17 mouse cellular contexts compared by ENCODE assay signal in the genomic region with DNA sequence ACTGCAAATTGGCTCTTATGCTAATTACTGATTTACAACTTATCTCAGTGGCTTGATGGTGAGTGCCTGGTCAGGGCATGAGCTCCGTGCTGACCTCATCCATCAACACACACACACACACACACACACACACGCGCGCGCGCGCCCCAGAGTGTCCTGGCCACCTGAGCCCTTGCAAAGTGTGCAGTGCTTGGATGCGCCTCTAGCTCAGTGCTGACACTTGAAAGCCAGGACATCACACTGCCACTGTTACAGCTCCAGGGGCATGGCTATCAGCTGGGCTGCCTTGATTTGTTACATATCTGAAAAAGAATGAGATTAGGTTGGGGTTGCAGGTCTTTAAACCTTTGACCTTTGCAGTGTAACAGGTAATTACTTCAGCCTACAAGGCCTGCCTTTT.
DNase-seq lines count a peak whose midpoint lies in the region; ATAC-seq and TF ChIP-seq lines count a peak whose summit lies in the region.
"Had no signal": no experiment of that assay in that cellular context is flagged by ENCODE, and none has a peak within 500 bp of the region (broad histone marks: within the 10 kb centered on the region; RNA-seq: fewer than 3 reads in every experiment).

No protein-coding gene starts in this region.

- WGBS in kidney, embryonic 14.5 days: 73% methylated on average over 8 of the region's 8 CpGs
- 70% methylated on average over 8 of the region's 8 CpGs for WGBS in kidney, embryonic 15.5 days
- 70% methylated on average over 8 of the region's 8 CpGs for WGBS in embryonic facial prominence, embryonic 10.5 days
- 42% methylated on average over 8 of the region's 8 CpGs for WGBS in limb, embryonic 10.5 days
- WGBS in neural tube, embryonic 12.5 days: 42% methylated on average over 8 of the region's 8 CpGs
- 97% methylated on average over 8 of the region's 8 CpGs for WGBS in thymus, adult 2 months

- no peak for TF ChIP-seq CTCF in thymus, adult 2 months (IDR thresholded peaks at IDR 0.05; ENCODE audit: borderline replicate concordance, control insufficient read depth, extremely low read depth, insufficient read depth, low read length, poor library complexity)

- peak; percentile 59 for DNase-seq in embryonic facial prominence, embryonic 10.5 days (ENCODE audit: low spot score)
- peak; percentile 45 for DNase-seq in limb, embryonic 10.5 days (ENCODE audit: low spot score)
- DNase-seq in Muller cell, postnatal 12 days (ENCODE audit: inconsistent ontology term): no peak
- no peak for DNase-seq in adrenal gland, adult 18-20 months (ENCODE audit: low spot score in 2 of 2)
- DNase-seq in thymus, adult 2 months: no peak
- DNase-seq: cerebellum, adult 9-10 months; kidney, adult 11 months; layer of hippocampus, adult 9-11 months; liver, postnatal 0 days; thymus, postnatal 14 days had no signal

- H3K9ac ChIP-seq in kidney, embryonic 14.5 days (ENCODE audit: low read depth, low read length): no peak overlapping the region
- H3K9ac ChIP-seq in kidney, embryonic 15.5 days: no peak overlapping the region
- no peak overlapping the region for H3K9ac ChIP-seq in neural tube, embryonic 12.5 days
- H3K9ac ChIP-seq: embryonic facial prominence, embryonic 13.5 days; limb, embryonic 12.5 days; liver, postnatal 0 days had no signal

- peaks cover 17% of the 10 kb centered on the region for H3K4me1 ChIP-seq in kidney, embryonic 14.5 days (ENCODE audit: control insufficient read depth, insufficient read depth, low read length)
- peaks cover 23% of the 10 kb centered on the region for H3K4me1 ChIP-seq in kidney, embryonic 15.5 days
- peaks cover 78% of the 10 kb centered on the region for H3K4me1 ChIP-seq in embryonic facial prominence, embryonic 10.5 days
- H3K4me1 ChIP-seq in limb, embryonic 10.5 days: peaks cover 68% of the 10 kb centered on the region
- H3K4me1 ChIP-seq in neural tube, embryonic 12.5 days: peaks cover 76% of the 10 kb centered on the region
- H3K4me1 ChIP-seq in thymus, adult 2 months (replicated peaks; ENCODE audit: control insufficient read depth, insufficient read depth, low read length): peaks cover 6% of the 10 kb centered on the region

- no peaks in the 10 kb centered on the region for H3K36me3 ChIP-seq in kidney, embryonic 14.5 days (ENCODE audit: control insufficient read depth, insufficient read depth, low read length)
- no peaks in the 10 kb centered on the region for H3K36me3 ChIP-seq in kidney, embryonic 15.5 days
- no peaks in the 10 kb centered on the region for H3K36me3 ChIP-seq in embryonic facial prominence, embryonic 10.5 days (replicated peaks)
- no peaks in the 10 kb centered on the region for H3K36me3 ChIP-seq in limb, embryonic 10.5 days
- no peaks in the 10 kb centered on the region for H3K36me3 ChIP-seq in neural tube, embryonic 12.5 days
- no peaks in the 10 kb centered on the region for H3K36me3 ChIP-seq in thymus, adult 2 months (ENCODE audit: control insufficient read depth, insufficient read depth, low read length)
- H3K36me3 ChIP-seq: embryonic facial prominence, embryonic 13.5 days; limb, embryonic 12.5 days had no signal

- H3K27ac ChIP-seq in kidney, embryonic 14.5 days (ENCODE audit: low read depth, low read length): no peak overlapping the region
- H3K27ac ChIP-seq in kidney, embryonic 15.5 days: no peak overlapping the region
- no peak overlapping the region for H3K27ac ChIP-seq in embryonic facial prominence, embryonic 10.5 days (replicated peaks)
- H3K27ac ChIP-seq in limb, embryonic 10.5 days: no peak overlapping the region
- H3K27ac ChIP-seq in neural tube, embryonic 12.5 days: no peak overlapping the region
- no peak overlapping the region for H3K27ac ChIP-seq in thymus, adult 2 months (ENCODE audit: control insufficient read depth, insufficient read depth, low read length)
- H3K27ac ChIP-seq: embryonic facial prominence, embryonic 13.5 days; limb, embryonic 12.5 days; macrophage had no signal

- H3K4me3 ChIP-seq in kidney, embryonic 14.5 days (ENCODE audit: low read length): no peak overlapping the region
- no peak overlapping the region for H3K4me3 ChIP-seq in kidney, embryonic 15.5 days (replicated peaks)
- H3K4me3 ChIP-seq in embryonic facial prominence, embryonic 10.5 days: no peak overlapping the region
- no peak overlapping the region for H3K4me3 ChIP-seq in limb, embryonic 10.5 days
- H3K4me3 ChIP-seq in neural tube, embryonic 12.5 days: no peak overlapping the region
- H3K4me3 ChIP-seq in thymus, adult 2 months (ENCODE audit: control insufficient read depth, insufficient read depth, low read length): no peak overlapping the region
- H3K4me3 ChIP-seq: embryonic facial prominence, embryonic 13.5 days; limb, embryonic 12.5 days had no signal

- no peak overlapping the region for H3K4me2 ChIP-seq in kidney, embryonic 14.5 days (replicated peaks; ENCODE audit: low read depth, low read length)
- H3K4me2 ChIP-seq in kidney, embryonic 15.5 days: no peak overlapping the region
- no peak overlapping the region for H3K4me2 ChIP-seq in neural tube, embryonic 12.5 days (replicated peaks)
- H3K4me2 ChIP-seq: embryonic facial prominence, embryonic 13.5 days; limb, embryonic 12.5 days had no signal

- no peaks in the 10 kb centered on the region for H3K27me3 ChIP-seq in kidney, embryonic 14.5 days (ENCODE audit: control insufficient read depth, insufficient read depth, low read length)
- H3K27me3 ChIP-seq in kidney, embryonic 15.5 days: no peaks in the 10 kb centered on the region
- H3K27me3 ChIP-seq in embryonic facial prominence, embryonic 10.5 days (replicated peaks; ENCODE audit: low read depth, poor library complexity, severe bottlenecking): no peaks in the 10 kb centered on the region; the same call in 1 of the 2 replicates
- H3K27me3 ChIP-seq in limb, embryonic 10.5 days (ENCODE audit: low read depth, poor library complexity, severe bottlenecking): 0 out of 2 replicates have a peak, but pooled peaks cover 4% of the 10 kb centered on the region
- H3K27me3 ChIP-seq in neural tube, embryonic 12.5 days (replicated peaks): no peaks in the 10 kb centered on the region
- no peaks in the 10 kb centered on the region for H3K27me3 ChIP-seq in thymus, adult 2 months (ENCODE audit: control insufficient read depth, insufficient read depth, low read length)
- H3K27me3 ChIP-seq: embryonic facial prominence, embryonic 13.5 days; limb, embryonic 12.5 days had no signal

- TF ChIP-seq POLR2A in thymus, adult 2 months (IDR thresholded peaks at IDR 0.05; ENCODE audit: control insufficient read depth, extremely low read depth, insufficient read depth, low read length, poor library complexity): no peak

- no peaks in the 10 kb centered on the region for H3K9me3 ChIP-seq in kidney, embryonic 14.5 days (ENCODE audit: control insufficient read depth, low read length)
- no peaks in the 10 kb centered on the region for H3K9me3 ChIP-seq in kidney, embryonic 15.5 days (replicated peaks)
- no peaks in the 10 kb centered on the region for H3K9me3 ChIP-seq in embryonic facial prominence, embryonic 10.5 days
- H3K9me3 ChIP-seq in limb, embryonic 10.5 days (replicated peaks): no peaks in the 10 kb centered on the region
- H3K9me3 ChIP-seq in neural tube, embryonic 12.5 days: no peaks in the 10 kb centered on the region
- H3K9me3 ChIP-seq: embryonic facial prominence, embryonic 13.5 days; limb, embryonic 12.5 days had no signal

- ATAC-seq in kidney, embryonic 14.5 days (ENCODE audit: low FRiP score, low TSS enrichment): peak; percentile 28; the same call in 1 of the 2 replicates
- no peak; the same call in 1 of the 2 replicates for ATAC-seq in kidney, embryonic 15.5 days (replicated peaks; ENCODE audit: low FRiP score)
- peak; percentile 49 for ATAC-seq in neural tube, embryonic 12.5 days (ENCODE audit: low FRiP score, low read depth)
- ATAC-seq: activated CD4-positive, CD25-positive, alpha-beta regulatory T cell, adult 4 months; liver, postnatal 0 days had no signal

Comparison
In these comparisons a context has a peak if more than half of its experiments do, and no peak if none do; other contexts are left out.
1. DNase-seq: peak in embryonic facial prominence, embryonic 10.5 days (single experiment) and limb, embryonic 10.5 days (single experiment); none in Muller cell, postnatal 12 days (single experiment), adrenal gland, adult 18-20 months (0 of 2) and thymus, adult 2 months (single experiment).